7 mouse cellular contexts compared by ENCODE assay signal in genomic region chr19:47269729-47270128, GRCm38 (mm10).
DNase-seq lines count a peak whose midpoint lies in the region; ATAC-seq and TF ChIP-seq lines count a peak whose summit lies in the region.

No protein-coding gene starts in this region.

- H3K4me1 ChIP-seq in kidney, adult 2 months (ENCODE audit: control insufficient read depth, insufficient read depth, low read length): no peaks in the 10 kb centered on the region
- no peaks in the 10 kb centered on the region for H3K4me1 ChIP-seq in kidney, embryonic 16.5 days (ENCODE audit: insufficient read depth, low read length)
- H3K4me1 ChIP-seq in E14TG2a.4 (replicated peaks; ENCODE audit: low read depth, low read length): peaks cover 35% of the 10 kb centered on the region

- 50% methylated on average over 8 of the region's 8 CpGs for WGBS in kidney, adult 2 months
- 46% methylated on average over 8 of the region's 8 CpGs for WGBS in kidney, embryonic 16.5 days

- no peak overlapping the region for H3K9ac ChIP-seq in kidney, embryonic 16.5 days (replicated peaks; ENCODE audit: low read length)

- peak; percentile 43 for DNase-seq in kidney, adult 2 months
- peak; percentile 17 for DNase-seq in 416B (ENCODE audit: low read depth)
- DNase-seq in forelimb bud, embryonic 11.5 days (ENCODE audit: low read depth, low spot score): peak; percentile 35
- DNase-seq in right cerebral cortex, postnatal 14 days: no peak
- no peak for DNase-seq in gastrocnemius, postnatal 14 days

- no peaks in the 10 kb centered on the region for H3K27me3 ChIP-seq in kidney, adult 2 months (replicated peaks; ENCODE audit: control insufficient read depth, insufficient read depth, low read length)
- no peaks in the 10 kb centered on the region for H3K27me3 ChIP-seq in kidney, embryonic 16.5 days (ENCODE audit: insufficient read depth, low read length)
- peaks cover 5% of the 10 kb centered on the region; the same call in 1 of the 2 replicates for H3K27me3 ChIP-seq in E14TG2a.4 (ENCODE audit: insufficient read depth, low read length)

- no peak overlapping the region for H3K27ac ChIP-seq in kidney, adult 2 months (ENCODE audit: insufficient read depth, low read depth, low read length)
- H3K27ac ChIP-seq in kidney, embryonic 16.5 days (ENCODE audit: low read length): no peak overlapping the region

- peak; percentile 64 for TF ChIP-seq CTCF in kidney, adult 2 months (conservative IDR thresholded peaks at IDR 0.05; ENCODE audit: insufficient read depth, insufficient read length, low read depth, low read length)
- TF ChIP-seq CTCF in E14TG2a.4 (conservative IDR thresholded peaks at IDR 0.05; ENCODE audit: low read length): peak; percentile 48

- no peak overlapping the region for H3K4me2 ChIP-seq in kidney, embryonic 16.5 days (replicated peaks; ENCODE audit: low read depth, low read length)

- TF ChIP-seq POLR2A in kidney, adult 2 months (IDR thresholded peaks at IDR 0.05; ENCODE audit: low read depth, low read length): no peak

- H3K9me3 ChIP-seq in kidney, embryonic 16.5 days (ENCODE audit: low read length): no peaks in the 10 kb centered on the region
- no peaks in the 10 kb centered on the region for H3K9me3 ChIP-seq in E14TG2a.4 (ENCODE audit: low read length)

- intact Hi-C loops in gastrocnemius, postnatal 14 days (cut with DNase I; ENCODE audit: low total_unique reads): loop anchor here (10.0 kb wide), 1 partner anchor 225 kb away; no protein-coding TSS in a partner anchor

- no peak overlapping the region for H3K4me3 ChIP-seq in kidney, adult 2 months (ENCODE audit: insufficient read depth, low read depth, low read length)
- no peak overlapping the region for H3K4me3 ChIP-seq in kidney, embryonic 16.5 days (ENCODE audit: low read length)
- no peak overlapping the region for H3K4me3 ChIP-seq in E14TG2a.4 (replicated peaks; ENCODE audit: low read length)

- H3K36me3 ChIP-seq in kidney, adult 2 months (ENCODE audit: control insufficient read depth, insufficient read depth, low read length): no peaks in the 10 kb centered on the region
- H3K36me3 ChIP-seq in kidney, embryonic 16.5 days (ENCODE audit: insufficient read depth, low read length): peaks cover 54% of the 10 kb centered on the region
- peaks cover 71% of the 10 kb centered on the region for H3K36me3 ChIP-seq in E14TG2a.4 (ENCODE audit: insufficient read depth, low read length)

- no peak for ATAC-seq in kidney, embryonic 16.5 days (ENCODE audit: low FRiP score, low TSS enrichment)

Comparison
In these comparisons a context has a peak if more than half of its experiments do, and no peak if none do; other contexts are left out.
1. DNase-seq: peak in kidney, adult 2 months (single experiment), 416B (single experiment) and forelimb bud, embryonic 11.5 days (single experiment); none in right cerebral cortex, postnatal 14 days (single experiment) and gastrocnemius, postnatal 14 days (single experiment).